Mouse (Mus musculus) left cerebral cortex, adult 2 months (tissue): ENCODE measurements around the gene Dot1l. TPM values are rescaled to one million over a fixed set of nuclear protein-coding genes. Genes with fewer than 3 reads are reported as not detected.
"Not testable (repeated sequence)": the region's sequence is repeated elsewhere in the genome, so short reads cannot be mapped to it uniquely, and the experiment has no call there.

ENCODE experiments used
- DNase-seq, 2 experiments: peaks; one replicate each; pipeline ENCODE4 v3.0.0; 2021 to 2022; ENCODE audit warnings: low spot score in 2 of 2, mixed read lengths in 1 of 2; ENCODE audit errors: extremely low spot score in 1 of 2
- H3K27ac ChIP-seq: fragments of 200-600 bp; 2 replicates; pipeline ENCODE4 v1.8.1; 2022
- H3K4me3 ChIP-seq: fragments of 200-600 bp; 2 replicates; pipeline ENCODE4 v1.8.1; 2022
- CTCF ChIP-seq: fragments of 200-600 bp; IDR thresholded peaks from 2 replicates; pipeline ENCODE4 v1.8.1; 2022; ENCODE audit warnings: antibody characterized with exemption, mild to moderate bottlenecking, moderate library complexity
- intact Hi-C: fragments of 180-260 bp; cut with DNase I; formaldehyde crosslinking; loops from one replicate; pipeline ENCODE4 v1.15.1; 2025
- total RNA-seq, 2 experiments: library from RNA; stranded (reverse); gene quantifications; 2 replicates each; pipeline ENCODE4 v1.2.3; 2021

Dot1l gene
- total RNA-seq, 2 experiments from 2014 or later, result 64.6 to 75.3 TPM

DNA sequence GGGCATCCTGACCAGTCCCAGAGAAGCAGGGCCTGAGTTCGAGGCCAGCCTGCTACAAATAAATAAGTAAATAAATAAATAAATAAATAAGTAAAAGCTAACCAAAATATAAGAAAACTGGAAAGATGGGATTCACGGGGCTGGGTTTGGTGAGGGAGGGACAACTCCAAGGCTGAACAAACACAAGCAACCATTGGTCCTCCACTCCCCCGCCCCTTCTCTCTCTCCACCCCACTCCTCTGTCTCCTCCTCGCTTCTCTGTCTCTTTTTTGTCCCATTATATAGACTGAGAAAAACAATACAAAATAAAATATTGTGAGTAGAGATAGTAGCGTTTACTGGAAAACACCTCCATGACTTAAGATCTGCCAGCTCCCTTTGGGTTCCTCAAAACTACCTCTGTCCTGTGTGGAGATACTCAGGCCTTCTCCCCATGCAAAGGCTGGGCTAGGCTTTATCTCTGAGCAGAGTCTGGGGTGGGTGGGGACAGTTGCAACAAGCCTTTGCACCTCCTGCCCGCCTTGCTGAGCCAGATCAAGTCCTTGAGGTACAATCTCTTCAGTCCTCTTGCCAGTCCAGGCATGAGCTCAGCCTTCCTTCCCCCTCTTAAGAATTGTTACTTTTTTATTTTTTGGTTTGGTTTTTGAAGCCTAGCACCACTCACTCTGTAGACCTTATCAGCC, 63.7 kb downstream of the Dot1l start:
- Histone ChIP-seq H3K4me3 (no peak overlapping the region), H3K27ac (no peak overlapping the region)
- no peak for DNase-seq
- no peak for TF ChIP-seq CTCF
- intact Hi-C loops, result no loop called here

DNA sequence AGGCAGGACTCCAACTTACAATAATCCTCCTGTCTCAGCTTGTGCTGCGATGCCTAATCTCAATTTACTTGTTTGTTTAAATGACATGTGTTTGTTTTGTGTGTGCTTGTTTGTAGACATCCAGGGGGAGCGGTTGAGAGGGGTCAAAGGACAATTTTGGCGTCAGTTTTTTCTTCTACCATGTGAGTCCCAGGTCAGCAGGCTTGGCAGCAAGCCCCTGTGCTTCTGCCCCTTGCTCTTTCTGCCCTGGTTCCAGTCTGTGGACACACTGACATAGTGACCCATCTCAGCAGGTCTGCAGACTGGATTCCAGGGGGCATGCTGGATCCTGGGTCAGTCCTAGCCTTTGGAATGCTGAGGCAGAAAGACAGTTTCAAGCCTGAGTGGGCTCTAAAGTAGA, 64.4 kb downstream of the Dot1l start:
- TF ChIP-seq CTCF, result no peak
- DNase-seq, result no peak
- intact Hi-C loops, result no loop called here
- Histone ChIP-seq H3K27ac (no peak overlapping the region), H3K4me3 (no peak overlapping the region)

DNA sequence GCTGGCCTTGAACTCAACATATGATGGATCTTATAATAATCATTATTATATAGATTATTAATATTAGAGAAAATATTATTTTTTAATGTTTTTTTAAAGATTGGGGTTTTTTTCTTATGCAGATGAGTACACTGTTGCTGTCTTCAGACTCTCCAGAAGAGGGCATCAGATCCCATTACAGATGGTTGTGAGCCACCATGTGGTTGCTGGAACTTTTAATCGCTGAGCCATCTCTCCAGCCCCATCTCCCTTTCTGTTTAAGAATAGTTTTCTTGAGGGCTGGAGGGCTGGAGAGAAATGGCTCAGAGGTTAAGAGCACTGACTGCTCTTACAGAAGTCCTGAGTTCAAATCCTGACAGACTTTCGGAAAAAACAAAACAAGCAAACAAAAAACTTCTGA, 67.0 kb downstream of the Dot1l start:
- intact Hi-C loops, result loop anchor here (2.0 kb wide), 1 partner anchor 59 kb away; no protein-coding TSS in a partner anchor
- Histone ChIP-seq H3K4me3 (no peak overlapping the region), H3K27ac (no peak overlapping the region)
- no peak for DNase-seq
- peak; percentile 84 for TF ChIP-seq CTCF

DNA sequence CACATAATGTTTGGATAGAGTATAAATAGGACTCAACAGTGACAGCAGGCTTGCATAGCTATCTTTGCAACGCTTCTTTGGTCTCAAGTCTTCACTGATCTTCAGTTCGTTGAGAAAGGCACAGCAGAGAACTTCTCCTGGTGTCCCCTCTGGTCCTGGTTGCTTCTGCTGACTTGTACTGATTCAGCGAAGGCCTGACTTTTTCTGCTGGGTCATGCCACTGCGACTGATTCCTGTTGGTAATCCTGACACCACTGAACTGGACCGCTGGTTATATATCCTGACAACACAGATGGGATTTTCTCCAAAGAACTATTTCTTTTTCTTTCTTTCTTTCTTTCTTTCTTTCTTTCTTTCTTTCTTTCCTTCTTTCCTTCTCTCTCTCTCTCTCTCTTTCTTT, 67.5 kb downstream of the Dot1l start:
- Histone ChIP-seq H3K4me3 (no peak overlapping the region), H3K27ac (no peak overlapping the region)
- intact Hi-C loops, result loop anchor here (2.0 kb wide), 1 partner anchor 58 kb away; no protein-coding TSS in a partner anchor
- no peak for DNase-seq
- TF ChIP-seq CTCF, result no peak

DNA sequence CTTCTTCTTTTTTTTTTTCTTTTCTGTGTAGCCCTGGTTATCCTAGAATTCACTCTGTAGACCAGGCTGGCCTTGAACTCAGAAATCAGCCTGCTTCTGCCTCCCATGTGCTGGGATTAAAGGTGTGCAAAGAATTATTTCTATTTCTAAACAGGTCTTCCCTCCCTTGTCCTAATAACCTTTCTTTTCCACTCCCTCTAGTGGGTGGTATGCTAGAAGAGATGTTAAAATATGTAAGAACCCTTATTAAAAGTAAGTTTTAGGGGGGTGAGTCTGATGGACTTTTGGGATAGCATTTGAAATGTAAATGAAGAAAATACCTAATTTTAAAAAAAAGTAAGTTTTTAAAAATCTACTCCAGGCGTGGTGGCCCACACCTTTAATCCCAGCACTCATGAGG, 68.3 kb downstream of the Dot1l start:
- Histone ChIP-seq H3K4me3 (no peak overlapping the region), H3K27ac (no peak overlapping the region)
- intact Hi-C loops, result loop anchor here (2.0 kb wide), 1 partner anchor 57 kb away; no protein-coding TSS in a partner anchor
- no peak for DNase-seq
- no peak; the same call in 1 of the 2 replicates for TF ChIP-seq CTCF

DNA sequence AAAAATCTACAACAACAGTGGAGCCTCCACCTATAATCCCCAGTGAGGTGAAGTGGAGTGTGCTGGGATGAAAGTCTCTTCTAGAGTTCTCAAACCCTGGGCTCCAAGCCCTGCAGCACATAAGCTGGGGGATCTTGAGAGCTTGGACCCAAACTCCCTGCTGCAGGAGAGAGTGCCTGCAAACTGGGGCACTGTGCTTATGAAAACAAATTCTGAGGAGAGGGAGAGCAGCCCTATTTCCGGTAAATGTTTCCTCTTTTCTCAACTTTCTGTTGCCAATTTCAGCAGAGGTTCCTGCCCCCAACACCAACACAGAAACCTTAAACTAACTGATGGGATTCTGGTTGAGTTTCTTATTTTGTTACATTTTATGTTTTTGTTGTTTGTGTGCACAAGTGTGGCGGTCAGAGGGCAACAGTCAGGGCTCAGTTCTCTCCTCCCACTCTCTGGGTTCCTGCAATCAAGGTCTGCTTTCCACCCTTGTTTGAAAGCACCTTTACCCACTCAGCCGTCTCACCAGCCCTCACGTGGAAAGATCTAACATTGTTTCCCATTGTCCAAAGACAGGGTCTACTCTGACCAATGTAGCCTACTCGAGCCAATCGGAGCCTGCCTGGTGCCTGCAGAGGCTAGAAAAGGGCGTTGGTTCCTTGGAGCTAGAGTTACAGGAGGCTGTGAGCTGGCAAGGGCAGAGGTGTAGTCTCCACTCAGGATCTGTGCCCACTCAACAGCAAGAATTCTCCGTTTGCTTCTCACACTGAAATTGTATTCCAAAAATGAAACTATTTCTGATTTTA, 69.0 kb downstream of the Dot1l start:
- no peak for TF ChIP-seq CTCF
- DNase-seq, result no peak
- no peak overlapping the region for H3K4me3 ChIP-seq
- intact Hi-C loops, result loop anchor here (2.0 kb wide), 1 partner anchor 57 kb away; no protein-coding TSS in a partner anchor
- no peak overlapping the region for H3K27ac ChIP-seq

DNA sequence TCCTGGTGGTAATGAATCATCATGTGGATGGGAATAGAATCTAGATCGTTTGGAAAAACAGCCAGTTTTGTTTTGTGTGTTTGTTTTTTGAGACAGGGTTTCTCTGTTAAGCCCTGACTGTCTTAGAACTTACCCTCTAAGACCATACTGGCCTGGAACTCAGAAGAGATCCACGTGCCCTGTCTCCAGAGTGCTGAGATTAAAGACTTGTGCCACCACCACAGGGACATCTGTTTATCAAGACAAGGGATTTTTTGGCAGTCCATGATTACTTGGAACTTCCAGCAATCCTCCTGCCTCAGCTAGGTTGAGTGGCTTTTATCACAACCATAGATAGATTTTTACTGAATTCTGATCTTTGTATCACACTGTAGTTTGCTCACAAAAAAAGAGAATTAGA, 69.8 kb downstream of the Dot1l start:
- DNase-seq, result no peak
- intact Hi-C loops, result loop anchor here (5.0 kb wide), 1 partner anchor 172 kb away; no protein-coding TSS in a partner anchor
- TF ChIP-seq CTCF, result no peak
- Histone ChIP-seq H3K4me3 (no peak overlapping the region), H3K27ac (no peak overlapping the region)

DNA sequence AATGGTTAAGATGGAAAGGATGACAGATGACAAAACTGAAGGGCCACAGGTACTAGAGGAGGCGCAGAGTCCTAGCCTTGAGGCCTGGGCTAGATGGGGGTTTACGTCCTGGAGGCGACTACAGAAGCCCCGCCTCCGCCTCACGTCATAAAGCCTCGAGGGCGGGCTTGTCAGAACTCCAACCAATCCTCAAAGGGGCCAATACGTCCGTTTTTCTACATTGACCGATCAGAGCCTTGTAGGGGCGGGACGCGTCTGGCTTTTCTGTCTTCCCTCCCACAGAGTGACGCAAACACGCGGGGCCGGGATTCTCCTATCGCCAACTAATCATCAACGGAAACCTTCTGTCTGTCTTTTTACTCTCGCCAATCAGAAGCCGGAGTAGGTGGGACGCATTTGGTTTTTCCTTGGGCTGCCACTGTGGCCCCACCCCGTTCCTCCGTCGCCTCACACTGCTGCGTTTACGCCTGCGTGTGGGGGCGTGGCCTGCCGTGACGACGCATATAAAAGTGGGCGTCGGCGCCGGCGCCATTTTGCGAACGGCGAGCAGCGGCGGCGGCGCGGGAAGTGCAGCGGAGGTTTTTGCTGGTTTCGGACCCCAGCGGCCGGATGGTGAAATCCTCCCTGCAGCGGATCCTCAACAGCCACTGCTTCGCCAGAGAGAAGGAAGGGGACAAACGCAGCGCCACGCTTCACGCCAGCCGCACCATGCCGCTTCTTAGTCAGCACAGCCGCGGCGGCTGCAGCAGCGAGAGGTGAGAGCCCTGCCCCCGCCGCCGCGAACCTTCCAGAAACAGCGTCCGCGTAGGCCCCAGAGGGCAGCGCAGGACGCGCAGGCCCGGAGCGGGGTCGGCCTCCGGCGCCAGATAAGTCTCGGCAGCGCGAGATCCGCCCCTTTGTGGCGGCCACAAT, 71.4 kb downstream of the Dot1l start, which contains the start of gene Oaz1:
TSS of gene Oaz1 (plus strand) at position 506 of the 912 bp plus-strand sequence.
- DNase-seq, result peak; percentile 98 to 99
- peak within 1 kb of the TSS; percentile 93 for H3K4me3 ChIP-seq
- intact Hi-C loops, result loop anchor here (1.0 to 5.0 kb wide), 2 partner anchors 29 to 171 kb away; partner anchors contain the start of genes Lsm7 and Sppl2b

DNA sequence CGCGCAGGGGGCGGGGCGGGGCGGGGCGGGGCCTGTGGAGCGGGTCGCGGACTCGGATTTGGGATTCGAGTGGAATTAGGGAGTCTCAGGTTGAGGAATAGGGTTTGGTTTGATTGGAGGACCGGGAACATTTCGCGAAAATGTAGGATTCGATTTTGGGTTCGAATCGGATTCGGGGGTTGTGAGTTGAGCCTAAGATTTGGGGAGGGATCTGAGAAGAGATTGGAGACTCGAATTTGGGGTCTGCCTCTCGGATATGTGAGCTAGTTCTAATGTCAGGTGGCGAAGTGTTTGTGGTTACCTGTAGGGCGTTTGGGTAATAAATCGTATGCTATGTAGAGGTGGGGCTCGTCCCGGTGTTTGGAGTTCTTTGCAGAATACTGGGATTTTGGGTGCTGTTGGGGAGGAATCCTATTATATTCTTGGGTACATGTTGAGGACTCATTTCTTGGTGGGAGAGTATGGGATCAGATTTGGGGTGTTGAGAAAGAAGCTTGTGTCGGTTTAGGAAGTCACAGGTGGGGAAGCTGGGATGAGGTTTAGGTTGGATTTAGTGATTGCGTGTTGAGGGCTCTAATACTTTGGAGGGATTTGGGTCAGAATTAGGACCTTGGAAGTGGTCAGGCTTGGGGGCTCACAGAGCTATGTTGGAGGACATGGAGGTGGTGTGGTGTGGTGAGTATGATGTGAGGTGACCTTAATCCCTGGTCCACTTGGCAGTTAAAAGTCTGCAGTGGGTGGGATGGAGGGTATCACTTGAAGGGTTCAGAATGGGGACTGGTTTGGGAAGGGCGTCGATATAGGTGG, 72.3 kb downstream of the Dot1l start:
- no peak for TF ChIP-seq CTCF
- Histone ChIP-seq H3K4me3 (peak overlapping the region; percentile 93), H3K27ac (peak overlapping the region; percentile 98)
- intact Hi-C loops, result loop anchor here (5.0 kb wide), 1 partner anchor 170 kb away; no protein-coding TSS in a partner anchor
- DNase-seq, result no peak

More for the DNA sequence above, 71.4 kb downstream of the Dot1l start, which contains the start of gene Oaz1:
- H3K27ac ChIP-seq, result peak within 1 kb of the TSS; percentile 98
- TF ChIP-seq CTCF, result peak; percentile 14

DNA sequence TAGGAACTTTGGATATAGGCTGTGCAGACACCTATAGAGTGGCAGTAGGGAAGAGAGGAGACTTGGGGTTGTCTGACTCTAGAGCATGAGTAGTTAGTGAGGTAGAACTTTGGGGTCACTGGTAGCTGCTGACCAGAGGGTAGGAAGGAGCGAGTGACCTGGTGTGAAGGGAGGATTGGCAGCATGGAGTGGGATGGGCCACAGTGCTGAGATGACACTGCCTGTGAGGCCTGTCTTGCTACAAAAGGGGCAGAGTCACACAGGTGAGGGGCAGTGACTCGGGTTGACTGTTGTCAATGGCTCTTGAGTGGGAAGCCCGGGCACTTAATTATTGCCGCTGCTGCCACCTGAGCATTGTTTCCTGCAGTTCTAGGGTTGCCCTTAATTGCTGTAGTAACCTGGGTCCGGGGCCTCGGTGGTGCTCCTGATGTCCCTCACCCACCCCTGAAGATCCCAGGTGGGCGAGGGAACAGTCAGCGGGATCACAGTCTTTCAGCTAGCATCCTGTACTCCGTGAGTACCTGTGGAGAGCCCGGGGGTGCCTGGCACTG, 72.9 kb downstream of the Dot1l start:
- no peak for TF ChIP-seq CTCF
- intact Hi-C loops, result loop anchor here (5.0 kb wide), 1 partner anchor 169 kb away; no protein-coding TSS in a partner anchor
- Histone ChIP-seq H3K27ac (no peak overlapping the region), H3K4me3 (peak overlapping the region; percentile 93)
- DNase-seq, result no peak

DNA sequence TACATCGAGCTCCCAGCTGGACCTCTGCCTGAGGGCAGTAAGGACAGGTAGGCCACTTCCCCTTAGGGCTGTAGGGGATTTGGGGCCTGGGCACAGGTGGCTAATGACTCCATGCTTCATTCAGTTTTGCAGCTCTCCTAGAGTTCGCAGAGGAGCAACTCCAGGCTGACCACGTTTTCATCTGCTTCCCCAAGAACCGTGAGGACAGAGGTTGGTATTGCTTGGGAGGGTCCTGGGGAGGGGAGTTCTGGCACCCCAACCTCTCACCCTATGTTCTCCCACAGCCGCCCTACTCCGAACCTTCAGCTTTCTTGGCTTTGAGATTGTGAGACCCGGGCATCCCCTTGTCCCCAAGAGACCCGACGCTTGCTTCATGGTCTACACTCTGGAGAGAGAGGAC, 73.6 kb downstream of the Dot1l start:
- intact Hi-C loops, result loop anchor here (5.0 kb wide), 1 partner anchor 169 kb away; no protein-coding TSS in a partner anchor

More for the DNA sequence above, 73.6 kb downstream of the Dot1l start:
- DNase-seq, H3K27ac ChIP-seq: not testable (repeated sequence)
- H3K4me3 ChIP-seq, result peak overlapping the region; percentile 93
